Comparison of ENCODE assay signal across 6 mouse cellular contexts in genomic region chr10:117639221-117639599, GRCm38 (mm10).
"Had no signal": no experiment of that assay in that cellular context is flagged by ENCODE, and none has a peak within 500 bp of the region (broad histone marks: within the 10 kb centered on the region; RNA-seq: fewer than 3 reads in every experiment).

No protein-coding gene starts in this region.

- DNase-seq: retina, postnatal 1 day; right cerebral cortex, adult 18-20 months; right cerebral cortex, postnatal 14 days; right cerebral cortex, postnatal 25 days; right cerebral cortex, postnatal 4 days; thymus, postnatal 14 days had no signal
